Mouse (Mus musculus): ENCODE data around the gene Pbrm1.

The Pbrm1 gene

DNA sequence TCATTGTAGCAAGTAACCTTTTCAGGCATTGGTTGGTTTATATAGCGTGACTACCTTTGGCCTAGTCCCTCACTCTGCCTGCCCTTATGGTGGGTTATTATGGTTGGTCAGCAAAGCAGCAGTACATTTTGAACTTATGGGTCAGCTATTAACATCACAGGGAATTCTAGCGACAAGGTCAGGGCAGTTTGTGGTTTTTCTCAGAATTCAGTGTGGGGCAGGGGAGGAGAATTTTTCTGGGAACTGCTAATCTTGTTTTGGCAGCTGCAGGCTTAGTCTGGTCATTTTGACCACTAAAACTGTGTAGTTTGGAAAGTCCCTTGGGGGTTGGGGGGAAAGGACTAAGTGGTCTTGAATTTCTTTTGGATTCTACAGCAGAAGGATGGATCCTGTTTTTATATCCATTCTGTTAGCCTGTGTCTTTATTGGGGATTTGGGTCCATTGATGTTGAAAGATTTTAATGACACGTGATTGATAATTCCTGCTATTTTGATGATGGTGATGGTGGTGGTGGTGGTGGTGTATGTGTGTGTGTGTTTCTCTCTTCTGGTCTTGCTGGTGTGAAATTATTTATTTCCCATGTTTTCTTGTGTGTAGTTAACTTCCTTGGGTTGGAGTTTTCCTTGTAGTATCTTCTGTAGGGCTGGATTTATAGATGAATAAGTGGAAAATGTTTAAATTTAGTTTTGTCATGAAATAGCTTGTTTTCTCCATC is 60.5 kb downstream of the Pbrm1 start:
- DNase-seq (ENCODE audit: low read depth, low spot score), result no peak

DNA sequence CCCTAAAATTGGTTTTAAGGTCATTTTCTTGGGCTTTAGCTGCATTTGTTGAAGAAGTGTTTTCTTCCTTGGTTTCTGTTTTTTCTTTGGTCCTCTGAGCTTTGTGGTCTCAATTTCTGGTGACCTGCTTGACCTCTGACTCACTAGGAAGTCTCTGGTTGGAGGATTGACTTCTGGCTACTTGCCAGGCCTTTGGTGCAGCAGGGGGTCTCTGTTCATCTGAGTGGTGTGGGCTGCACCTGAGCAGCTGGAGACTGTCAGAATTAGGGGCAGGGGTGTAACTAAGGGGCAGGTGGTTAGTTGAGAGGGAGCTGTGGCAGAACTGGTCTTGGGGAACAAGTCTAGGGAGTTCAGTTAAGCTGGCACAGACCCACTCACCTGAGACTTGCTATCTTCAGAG is 62.2 kb downstream of the Pbrm1 start:
- DNase-seq (ENCODE audit: low read depth, low spot score), result no peak

DNA sequence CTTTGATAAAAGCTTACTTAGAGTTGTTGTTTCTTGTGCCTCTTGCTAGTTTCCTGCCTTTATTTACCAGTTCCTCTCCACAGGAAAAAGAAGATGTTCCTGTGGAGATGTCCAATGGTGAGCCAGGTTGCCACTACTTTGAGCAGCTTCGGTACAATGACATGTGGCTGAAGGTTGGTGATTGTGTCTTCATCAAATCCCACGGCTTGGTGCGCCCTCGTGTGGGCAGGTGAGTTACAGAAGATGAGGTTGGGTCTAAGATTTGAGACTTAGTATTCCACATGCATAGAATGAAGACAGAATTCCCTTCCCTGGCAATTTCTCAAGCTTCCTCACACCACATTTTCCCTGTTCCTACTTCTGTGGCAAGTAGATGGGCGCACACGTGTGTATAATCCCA is 68.5 kb downstream of the Pbrm1 start:
- no peak for DNase-seq (ENCODE audit: low read depth, low spot score)

DNA sequence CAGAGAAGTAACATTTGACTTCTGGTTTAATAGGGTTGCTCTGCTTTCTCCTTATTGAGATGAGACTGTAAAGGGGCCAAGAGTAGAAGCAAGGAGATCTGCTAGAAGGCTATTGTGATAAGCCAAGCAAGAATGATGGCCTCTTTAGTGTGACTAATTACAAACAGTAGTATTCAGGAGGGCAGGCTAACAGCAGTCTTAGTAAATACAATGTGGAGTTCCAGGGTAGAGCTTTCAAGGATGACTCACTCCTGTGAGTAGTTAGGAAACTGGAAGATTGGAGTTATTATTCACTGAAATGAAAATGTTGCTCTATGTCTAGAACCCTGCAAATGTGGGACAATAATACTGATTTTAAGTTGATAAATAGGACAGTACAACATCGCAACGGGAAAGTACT is 69.6 kb downstream of the Pbrm1 start:
- DNase-seq (ENCODE audit: low read depth, low spot score), result no peak

DNA sequence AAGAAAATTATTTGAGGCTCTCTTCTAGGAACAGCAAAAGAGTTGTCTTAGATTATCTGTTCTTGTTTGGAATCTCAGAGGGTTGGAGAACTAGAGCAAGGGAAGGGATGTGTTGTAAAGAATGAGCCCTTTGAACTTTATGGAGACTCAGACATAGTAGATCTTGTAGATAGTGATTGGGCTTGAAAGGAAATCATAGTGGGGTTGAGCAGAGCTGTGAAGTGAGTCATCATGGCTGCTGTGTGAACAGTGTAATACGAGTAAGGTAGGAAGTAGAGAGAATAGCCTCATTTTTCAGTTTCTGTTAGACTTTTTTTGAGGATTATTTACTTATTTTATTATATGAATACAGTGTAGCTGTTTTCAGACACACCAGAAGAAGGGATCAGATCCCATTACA is 71.0 kb downstream of the Pbrm1 start:
- DNase-seq (ENCODE audit: low read depth, low spot score), result no peak

DNA sequence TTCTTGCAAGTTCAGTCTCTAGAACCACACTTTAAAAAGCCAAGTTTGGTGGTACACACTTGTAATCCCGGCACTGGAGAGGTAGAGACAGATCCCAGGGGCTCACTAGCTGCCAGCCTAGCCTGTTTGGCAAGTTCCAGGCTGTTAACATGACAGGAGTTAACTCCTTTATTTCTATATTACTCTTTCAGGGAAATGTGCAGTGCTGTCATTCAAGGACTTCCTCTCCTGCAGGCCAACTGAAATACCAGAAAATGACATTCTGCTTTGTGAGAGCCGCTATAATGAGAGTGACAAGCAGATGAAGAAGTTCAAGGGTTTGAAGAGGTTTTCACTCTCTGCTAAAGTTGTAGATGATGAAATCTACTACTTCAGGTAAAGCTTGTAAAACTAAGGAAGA is 86.2 kb downstream of the Pbrm1 start:
- no peak for DNase-seq (ENCODE audit: low read depth, low spot score)

DNA sequence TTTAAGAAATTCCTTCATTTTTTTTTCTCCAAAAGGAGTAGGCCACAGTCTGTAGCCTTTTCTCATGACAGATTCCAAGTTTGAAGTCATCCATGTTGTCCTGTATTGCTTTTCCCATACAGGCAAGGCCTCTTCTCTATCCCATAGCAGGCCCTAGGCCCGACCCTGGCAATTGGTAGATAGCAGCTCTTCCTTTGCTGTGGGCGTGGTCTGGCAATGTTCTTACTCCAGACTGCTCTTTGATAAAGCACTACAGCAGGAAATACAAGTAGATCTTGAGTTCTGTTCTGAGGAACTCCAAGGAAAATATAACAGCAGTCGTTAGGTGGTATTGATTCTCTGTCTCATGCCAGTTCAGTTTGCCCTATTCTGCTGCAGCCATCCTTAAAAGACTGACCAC is 91.7 kb downstream of the Pbrm1 start:
- no peak for DNase-seq (ENCODE audit: low read depth, low spot score)

DNA sequence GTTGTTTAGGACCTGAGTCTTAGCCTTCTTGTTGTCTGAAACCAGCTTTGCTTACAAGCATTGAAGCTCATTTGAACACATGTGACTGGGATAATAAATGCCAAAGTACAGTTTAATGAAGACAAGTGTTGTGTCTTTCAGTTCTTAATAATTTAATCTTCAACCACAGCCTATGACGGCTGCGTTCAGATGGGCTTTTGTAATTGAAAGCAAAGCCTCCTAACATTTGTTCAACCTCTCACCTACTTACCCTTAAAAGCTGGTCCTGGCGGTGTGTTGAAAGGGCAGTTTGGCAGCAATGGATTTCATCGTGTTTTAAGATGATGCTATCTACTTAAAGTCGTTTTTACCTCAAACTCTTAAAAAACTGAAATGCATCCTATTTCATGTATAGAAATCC is 93.2 kb downstream of the Pbrm1 start:
- DNase-seq (ENCODE audit: low read depth, low spot score), result no peak

DNA sequence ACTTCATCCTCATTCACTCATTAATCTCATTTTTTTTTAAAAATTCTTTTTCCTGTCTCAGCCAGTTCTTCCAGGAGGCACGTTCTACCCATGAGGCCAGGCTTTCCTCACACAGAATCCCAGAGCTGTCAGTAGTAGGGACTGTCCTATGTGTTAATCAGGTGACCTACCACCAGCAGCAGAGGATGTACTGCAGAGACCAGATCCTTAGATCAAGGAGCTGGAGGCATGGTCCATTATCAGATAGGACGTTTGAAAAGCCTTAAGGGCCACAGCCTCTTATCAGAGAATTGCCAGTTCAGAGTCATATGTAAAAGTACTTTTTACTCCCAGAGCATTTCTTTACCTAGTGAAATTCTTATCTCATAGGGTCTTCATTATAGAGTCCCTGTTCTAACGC is 95.1 kb downstream of the Pbrm1 start:
- no peak for DNase-seq (ENCODE audit: low read depth, low spot score)

DNA sequence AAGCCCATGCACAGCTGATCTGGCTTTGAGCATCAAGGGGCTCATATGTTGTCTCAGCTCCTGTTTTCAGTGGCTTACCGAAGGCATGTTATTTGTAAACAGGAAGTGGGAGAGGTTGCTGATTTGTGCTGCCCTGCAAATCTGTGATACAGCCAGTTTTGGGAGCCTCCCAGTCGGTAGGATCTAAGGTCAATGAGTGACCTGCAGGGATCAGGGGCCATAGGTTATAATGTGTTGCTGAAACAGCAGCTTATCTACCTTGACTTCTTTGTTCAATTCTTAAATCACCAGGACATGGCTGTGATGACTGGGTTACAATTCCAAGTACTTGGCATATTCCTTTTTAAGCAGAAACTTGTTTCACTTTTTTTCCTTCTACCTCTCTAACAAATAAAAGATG is 96.6 kb downstream of the Pbrm1 start:
- no peak for DNase-seq (ENCODE audit: low read depth, low spot score)

DNA sequence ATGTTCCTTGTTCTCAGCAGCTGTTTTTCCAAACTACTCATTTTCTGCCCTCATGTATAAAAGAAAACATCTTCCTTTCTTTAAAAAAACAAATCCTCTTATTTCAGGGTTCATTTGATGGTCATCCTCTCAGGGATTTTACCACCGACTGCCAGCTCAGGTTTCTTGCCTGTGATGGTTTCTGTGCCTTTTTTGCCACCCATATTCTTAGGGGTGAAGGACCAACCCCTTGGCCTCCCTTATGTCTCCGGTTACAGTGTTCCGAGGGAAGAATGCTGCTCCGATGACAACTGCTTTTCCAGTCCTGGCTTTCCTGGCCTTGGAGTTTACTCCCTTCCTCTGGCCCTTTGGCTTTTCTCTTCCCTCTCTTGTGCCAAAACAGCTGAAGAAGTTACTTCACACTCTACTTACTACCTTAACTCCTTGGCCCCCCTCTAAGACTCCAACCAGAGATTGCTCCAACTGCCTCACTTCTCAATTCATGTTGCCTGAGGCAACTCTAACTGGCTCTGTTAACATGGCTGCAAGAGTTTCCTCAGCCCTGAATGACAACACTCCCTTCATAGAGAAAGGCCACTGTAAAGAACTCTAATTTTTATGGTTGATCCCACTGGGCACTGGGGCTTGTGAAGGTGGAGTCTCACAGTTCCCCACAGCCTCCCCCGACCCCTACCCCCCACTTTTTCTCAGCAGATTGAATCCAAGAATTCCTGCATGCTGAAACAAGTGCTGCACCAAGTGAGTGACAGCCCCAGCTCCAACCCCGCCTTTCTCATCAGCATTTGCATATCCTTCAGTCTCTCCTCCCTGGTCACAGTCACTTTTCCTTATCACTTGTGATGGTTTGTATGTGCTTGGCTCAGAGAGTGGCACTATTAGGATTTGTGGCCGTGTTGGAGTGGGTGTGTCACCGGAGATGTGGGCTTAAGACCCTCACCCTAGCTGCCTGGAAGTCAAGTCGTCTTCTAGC is 106.5 kb downstream of the Pbrm1 start:
- DNase-seq (ENCODE audit: low read depth, low spot score), result no peak

DNA sequence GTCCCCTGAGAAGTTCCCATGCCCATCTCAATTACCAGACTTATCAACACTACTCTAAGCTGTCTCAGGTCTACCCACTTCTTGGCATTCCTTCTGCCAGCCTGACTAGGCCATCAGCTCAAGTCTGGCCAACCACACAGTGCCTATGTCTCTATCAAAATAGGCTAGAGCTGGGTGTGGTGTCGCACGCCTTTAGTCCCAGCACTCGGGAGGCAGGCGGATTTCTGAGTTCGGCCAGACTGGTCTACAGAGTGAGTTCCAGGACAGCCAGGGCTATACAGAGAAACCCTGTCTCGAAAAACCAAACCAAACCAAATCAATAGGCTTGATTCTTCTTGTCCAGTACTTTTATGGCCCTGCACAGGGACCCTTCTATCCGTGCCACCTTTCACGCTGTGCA is 107.9 kb downstream of the Pbrm1 start:
- DNase-seq (ENCODE audit: low read depth, low spot score), result no peak

DNA sequence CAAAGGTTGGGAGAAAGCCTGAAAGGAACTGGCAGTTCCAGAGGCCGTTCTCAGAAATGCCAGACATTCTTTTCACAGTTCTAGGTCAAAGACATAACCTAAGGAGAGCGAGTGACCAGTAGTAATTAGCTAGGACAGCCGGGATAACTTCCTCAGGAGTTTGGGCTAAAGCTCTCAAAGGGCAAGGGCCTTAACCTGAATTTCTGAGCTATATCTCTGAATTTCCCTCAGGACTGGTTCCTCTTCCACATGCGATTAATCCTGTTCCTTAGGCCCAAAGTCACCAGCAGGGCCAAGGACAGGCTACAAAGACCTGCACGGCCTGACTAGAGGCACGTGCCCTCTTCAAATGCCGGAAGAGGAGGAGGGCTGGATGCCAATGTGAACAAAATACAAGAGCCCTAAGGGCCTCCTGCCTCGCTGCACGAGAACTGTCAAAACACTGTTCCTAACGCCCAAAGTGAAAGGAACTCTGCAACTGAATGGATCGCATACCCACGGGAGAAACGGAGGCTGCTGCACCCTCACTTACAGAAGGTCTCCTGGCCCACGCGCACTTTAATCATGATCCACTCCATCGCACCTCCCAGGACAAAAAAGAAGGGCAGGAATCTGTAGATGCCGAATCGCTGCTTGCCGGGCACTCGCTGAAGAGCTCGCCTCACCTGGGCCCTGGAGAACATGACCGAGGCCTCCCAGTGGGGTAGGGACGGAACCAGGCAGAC is 109.3 kb downstream of the Pbrm1 start:
- DNase-seq (ENCODE audit: low read depth, low spot score), result no peak

DNA sequence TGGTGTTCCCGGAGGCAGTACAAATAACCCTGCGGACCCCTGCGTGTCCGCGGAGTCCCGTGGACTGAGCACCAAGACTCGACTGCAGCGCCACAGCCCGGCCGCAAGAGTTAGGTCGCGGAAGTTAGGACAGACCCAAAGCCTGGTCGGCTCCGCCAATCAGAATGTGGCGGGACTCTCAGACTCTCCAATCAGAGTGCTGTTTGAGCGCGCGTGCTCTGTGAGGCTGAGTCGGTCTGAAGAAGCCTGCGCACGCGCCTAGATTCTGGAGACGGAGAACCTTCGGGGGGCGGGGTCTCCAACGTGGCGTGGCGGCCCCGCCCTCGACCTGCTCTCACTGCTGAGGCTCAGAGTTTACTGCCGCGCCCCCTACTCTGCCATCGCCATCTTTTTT is 109.9 kb downstream of the Pbrm1 start, which contains the start of gene Smim4:
Gene Smim4, minus strand, starts transcription at position 131 of the 394 bp plus-strand sequence.
- DNase-seq (ENCODE audit: low read depth, low spot score), result peak; percentile 84

DNA sequence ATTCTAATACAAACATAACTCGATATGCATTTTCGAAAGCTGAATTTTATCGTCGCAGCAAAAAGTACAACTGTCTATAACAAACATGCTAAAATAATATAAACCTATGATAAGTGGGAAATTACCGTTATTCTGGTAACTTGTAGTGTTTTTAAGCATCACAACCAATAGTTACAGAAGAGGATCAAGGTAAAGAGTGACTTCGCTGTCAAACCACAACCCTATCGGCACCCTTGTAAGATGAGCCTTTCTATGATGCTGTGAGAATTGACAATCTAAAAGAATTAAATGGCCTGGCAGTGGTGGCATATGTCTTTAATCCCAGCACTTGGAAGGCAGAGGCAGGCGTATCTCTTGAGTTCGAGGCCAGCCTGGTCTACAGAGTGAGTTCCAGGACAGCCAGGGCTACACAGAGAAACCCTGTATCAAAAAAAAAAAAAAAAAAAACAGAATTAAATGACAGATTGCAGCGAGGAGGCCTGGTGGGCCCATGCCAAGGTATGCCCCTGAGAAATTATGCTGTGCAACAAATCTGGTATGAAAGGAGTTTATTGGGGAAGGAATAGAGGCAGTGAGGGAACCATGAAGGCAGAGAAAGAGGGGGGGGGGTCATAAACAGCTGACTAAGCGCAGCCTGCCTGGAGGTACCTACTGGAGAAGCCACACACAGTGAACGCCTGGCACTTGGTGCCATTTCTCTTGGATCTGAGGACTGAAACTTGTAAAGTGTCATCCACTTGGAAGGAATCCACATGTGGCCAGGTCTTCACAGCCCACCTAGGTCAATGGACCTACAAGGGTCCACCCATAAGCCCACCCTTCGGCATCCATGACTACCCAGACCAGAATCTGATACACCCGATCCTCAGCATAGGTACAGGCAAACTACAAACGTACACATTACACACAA is 110.6 kb downstream of the Pbrm1 start:
- no peak for DNase-seq (ENCODE audit: low read depth, low spot score)

DNA sequence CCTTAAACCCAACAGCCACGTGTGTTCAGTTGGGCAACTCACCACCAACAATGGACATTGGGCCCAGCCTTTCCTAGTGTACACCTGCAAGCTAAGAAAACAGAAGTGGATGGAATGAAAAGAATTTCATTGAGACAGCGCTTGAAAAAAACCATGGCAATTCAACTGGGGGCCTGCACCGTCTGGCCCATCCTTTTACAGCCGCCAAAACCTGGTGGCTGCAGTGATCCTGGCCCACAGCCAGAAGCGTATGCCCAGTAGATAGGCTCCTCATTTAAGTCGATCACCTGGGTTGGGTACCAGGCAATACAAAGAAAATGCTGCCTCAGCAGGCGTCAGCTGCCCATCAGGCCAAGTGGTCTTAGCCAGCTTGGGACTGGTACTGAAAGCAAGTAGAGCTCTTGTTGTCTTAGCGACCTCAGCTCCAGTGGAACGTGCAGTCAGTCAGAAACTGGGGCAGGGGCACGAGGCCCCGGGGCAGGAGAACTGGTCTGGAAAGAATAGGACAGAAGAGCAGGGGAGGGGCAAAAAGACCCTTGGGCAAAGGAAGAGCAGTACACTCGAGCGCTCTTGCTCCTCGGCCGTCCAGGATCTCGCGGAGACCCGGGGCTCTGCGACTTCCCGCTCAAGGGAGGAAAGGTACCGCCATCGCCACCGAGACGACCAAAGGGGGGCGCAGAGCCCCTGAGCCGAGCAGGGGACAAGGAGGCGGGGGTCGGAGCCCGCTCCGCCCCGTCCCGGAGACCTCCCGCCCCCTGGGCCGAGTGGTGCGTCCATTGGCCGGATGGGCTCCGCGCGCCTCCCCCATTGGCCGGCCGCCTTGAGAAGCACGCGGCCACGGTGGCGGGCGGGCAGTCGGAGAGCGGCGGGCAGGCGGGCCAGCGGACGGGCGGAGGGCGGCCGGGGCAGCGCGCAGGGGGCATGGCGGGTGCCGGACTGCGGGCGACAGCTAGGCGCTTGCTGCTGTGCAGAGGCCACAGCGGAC is 111.6 kb downstream of the Pbrm1 start, which contains the start of gene Nt5dc2:
Gene Nt5dc2, plus strand, starts transcription at position 818 of the 985 bp plus-strand sequence.
- DNase-seq (ENCODE audit: low read depth, low spot score), result no peak

DNA sequence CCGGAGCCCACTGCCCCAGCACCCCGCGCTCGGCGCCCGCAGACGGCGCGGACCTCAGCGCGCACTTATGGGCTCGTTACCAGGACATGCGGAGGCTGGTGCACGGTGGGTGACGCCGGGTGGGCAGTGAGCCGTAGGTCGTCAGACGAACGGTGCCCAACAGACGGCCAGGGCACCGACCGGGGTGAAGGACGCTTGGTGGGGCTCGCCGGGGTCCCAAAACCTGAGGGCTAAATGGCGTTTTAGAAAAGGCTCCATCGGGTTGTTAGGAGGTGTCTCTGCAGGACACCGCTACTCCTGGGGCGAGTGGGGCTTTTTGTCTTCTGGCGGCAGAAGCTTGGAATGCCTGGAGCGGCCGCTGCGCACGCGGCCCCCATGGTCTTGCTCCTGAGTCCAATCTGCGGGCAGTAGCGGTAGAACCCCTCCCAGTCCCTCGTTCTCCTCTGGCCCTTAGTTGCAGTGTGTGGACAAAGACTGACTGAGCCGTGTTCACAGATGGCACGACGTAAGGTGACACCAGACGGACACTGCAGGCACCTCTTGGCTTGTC is 112.4 kb downstream of the Pbrm1 start:
- DNase-seq (ENCODE audit: low read depth, low spot score), result no peak

DNA sequence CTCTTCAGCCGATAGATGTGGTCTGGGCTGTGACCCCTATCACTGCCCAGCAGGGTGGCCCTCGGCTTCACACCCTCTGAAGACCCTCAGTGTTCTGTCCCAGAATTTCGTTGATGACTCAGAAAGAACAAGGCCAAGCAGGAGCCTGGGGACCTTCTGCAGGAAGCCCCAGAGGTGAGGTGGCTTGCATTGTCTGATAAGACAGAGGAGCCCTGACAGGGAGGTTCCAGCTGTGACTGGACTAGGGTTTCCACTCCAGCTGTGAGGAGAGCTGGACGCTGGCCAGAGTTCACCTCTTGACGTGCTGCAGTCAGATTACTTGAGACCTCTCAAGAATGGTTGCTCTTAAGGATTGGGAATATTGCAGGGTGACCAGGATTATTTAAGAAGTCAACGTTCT is 113.1 kb downstream of the Pbrm1 start:
- DNase-seq (ENCODE audit: low read depth, low spot score), result no peak

DNA sequence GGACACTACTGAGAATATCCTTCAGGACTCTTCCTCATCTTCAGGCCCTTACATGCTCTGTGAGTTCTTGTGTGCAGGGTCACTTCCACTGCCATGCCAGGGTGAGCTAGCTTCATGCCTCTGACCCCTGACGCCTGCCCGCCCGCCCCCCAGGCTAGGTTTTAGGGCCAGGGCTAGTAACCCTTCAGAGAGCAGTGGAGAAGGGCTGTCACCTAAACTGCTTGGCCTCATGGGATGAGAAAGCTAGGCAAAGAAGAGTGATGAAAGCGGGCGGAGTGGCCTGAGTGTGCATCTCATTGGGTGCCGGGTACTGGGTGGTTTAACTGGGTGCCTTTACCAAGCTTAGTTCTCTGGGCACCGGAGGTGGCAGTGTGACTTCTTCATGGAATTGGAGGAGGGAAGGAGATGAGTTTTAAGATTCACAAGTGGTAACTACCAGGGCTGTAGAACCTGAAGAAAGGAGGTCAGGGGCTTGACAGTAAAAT is 113.6 kb downstream of the Pbrm1 start:
- DNase-seq (ENCODE audit: low read depth, low spot score), result no peak

Data from retina, adult 2 months (tissue).